Mouse (Mus musculus): ENCODE results near the gene Tdo2. TPM values are rescaled to one million over a fixed set of nuclear protein-coding genes. Genes with fewer than 3 reads are reported as not detected.

Tdo2 gene
- polyA plus RNA-seq, 1 experiment from 2014 or later: not detected

DNA sequence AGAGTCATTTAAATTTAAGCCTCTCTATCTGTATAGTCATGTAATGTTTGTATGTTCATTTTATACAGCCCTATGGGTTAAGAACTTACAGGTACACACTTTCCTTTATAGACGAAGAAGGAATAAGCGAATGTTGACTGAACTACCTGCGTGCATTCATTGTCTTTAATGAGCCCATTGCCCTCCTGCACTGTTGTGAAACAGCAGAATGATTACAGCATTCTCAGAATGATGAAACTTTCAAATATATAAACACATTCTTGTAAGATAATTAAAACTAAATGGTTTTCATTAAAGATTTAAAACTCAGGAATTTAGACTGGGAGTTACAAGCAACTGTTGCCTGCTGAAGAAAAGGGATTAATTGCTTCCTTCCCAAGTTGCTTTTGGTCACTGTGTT lies 11.6 kb upstream of the Tdo2 start:
- 94% methylated on average over 3 of the region's 3 CpGs for WGBS
- H3K9me3 ChIP-seq (ENCODE audit: control insufficient read depth, low read length): no peaks in the 10 kb centered on the region

GRCm38 (mm10) chr3:81986103-81986502 lies 10.1 kb upstream of the Tdo2 start:
- ATAC-seq (ENCODE audit: insufficient read depth, low FRiP score, low TSS enrichment): no peak
- no peak overlapping the region for H3K9ac ChIP-seq (ENCODE audit: low read length)
- no peak for DNase-seq (ENCODE audit: low spot score)
- no peaks in the 10 kb centered on the region for H3K9me3 ChIP-seq (ENCODE audit: control insufficient read depth, low read length)
- no peak overlapping the region for H3K27ac ChIP-seq (ENCODE audit: low read depth, low read length)
- no peaks in the 10 kb centered on the region for H3K27me3 ChIP-seq (ENCODE audit: control insufficient read depth, insufficient read depth, low read length)
- H3K36me3 ChIP-seq (ENCODE audit: control insufficient read depth, insufficient read depth, low read length): no peaks in the 10 kb centered on the region
- WGBS: 97% methylated on average over 2 of the region's 2 CpGs
- no peaks in the 10 kb centered on the region for H3K4me1 ChIP-seq (ENCODE audit: control insufficient read depth, insufficient read depth, low read length)
- no peak overlapping the region for H3K4me2 ChIP-seq (ENCODE audit: low read depth)
- H3K4me3 ChIP-seq (ENCODE audit: low read depth, low read length): no peak overlapping the region

More for the DNA sequence above, 11.6 kb upstream of the Tdo2 start:
- Histone ChIP-seq H3K4me1 (ENCODE audit: control insufficient read depth, insufficient read depth, low read length) (no peaks in the 10 kb centered on the region), H3K27me3 (ENCODE audit: control insufficient read depth, insufficient read depth, low read length) (no peaks in the 10 kb centered on the region), H3K9ac (ENCODE audit: low read length) (no peak overlapping the region), H3K27ac (ENCODE audit: low read depth, low read length) (no peak overlapping the region), H3K4me2 (ENCODE audit: low read depth) (no peak overlapping the region), H3K4me3 (ENCODE audit: low read depth, low read length) (no peak overlapping the region), H3K36me3 (ENCODE audit: control insufficient read depth, insufficient read depth, low read length) (no peaks in the 10 kb centered on the region)
- ATAC-seq (ENCODE audit: insufficient read depth, low FRiP score, low TSS enrichment): no peak
- DNase-seq (ENCODE audit: low spot score): no peak

DNA sequence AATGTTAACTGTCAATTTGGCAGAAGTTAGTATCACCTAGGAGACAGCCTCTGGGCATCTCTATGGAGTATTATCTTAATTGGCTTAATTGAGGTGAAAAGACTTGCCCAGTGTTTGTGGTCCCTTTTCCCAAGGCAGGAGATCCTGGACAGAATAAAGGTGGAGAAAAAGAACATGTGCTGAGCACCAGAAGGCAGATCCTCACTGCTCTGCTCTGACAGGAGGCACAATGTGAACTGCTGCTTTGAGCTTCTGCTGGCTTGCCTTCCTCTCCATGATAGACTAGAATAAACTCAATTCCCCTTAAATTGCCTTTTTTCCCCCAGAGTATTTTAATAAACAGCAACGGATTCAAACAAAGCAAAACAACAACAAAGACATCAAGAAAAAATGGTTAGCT lies 9.1 kb upstream of the Tdo2 start:
- 81% methylated on average over 1 of the region's 1 CpGs for WGBS

DNA sequence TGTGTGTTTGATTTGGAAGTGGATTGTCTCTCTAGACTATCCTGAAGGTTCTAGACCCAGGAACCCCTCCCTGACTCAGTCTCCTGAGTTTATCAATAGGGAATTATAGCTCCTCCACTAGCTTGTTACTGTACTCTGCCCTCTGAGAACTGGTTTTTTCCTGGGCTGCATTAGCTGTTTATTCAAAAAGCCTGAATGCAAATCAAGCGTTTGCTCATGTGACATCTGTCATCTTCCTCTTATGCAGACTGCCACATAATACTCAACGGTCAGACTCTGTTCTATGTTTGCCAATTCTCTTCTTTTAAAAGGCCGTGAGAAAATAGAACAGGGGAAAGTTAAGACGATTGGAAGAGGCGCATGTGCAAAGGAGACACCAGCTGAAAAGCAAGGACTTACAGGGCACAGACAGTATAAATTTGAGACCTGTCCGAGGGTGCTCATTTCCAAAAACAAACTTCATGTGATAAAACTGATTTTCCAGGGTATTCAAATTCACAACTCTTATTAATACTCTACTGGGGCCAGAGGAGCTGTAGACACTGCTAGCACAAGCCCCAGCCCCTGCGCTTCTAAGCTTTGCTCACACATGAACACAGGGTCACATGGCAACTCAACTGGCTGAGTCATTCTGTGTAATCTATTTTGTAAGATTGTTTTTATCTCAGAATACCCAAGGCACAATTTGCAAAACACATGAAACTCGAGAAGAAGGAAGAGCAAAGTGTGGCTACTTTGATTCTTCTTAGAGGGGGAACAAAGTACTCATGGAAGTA lies 7.3 kb upstream of the Tdo2 start:
- Histone ChIP-seq H3K9ac (ENCODE audit: low read length) (no peak overlapping the region), H3K4me3 (ENCODE audit: low read depth, low read length) (no peak overlapping the region), H3K9me3 (ENCODE audit: control insufficient read depth, low read length) (no peaks in the 10 kb centered on the region), H3K4me1 (ENCODE audit: control insufficient read depth, insufficient read depth, low read length) (no peaks in the 10 kb centered on the region), H3K27me3 (ENCODE audit: control insufficient read depth, insufficient read depth, low read length) (no peaks in the 10 kb centered on the region), H3K27ac (ENCODE audit: low read depth, low read length) (no peak overlapping the region), H3K4me2 (ENCODE audit: low read depth) (no peak overlapping the region), H3K36me3 (ENCODE audit: control insufficient read depth, insufficient read depth, low read length) (no peaks in the 10 kb centered on the region)
- 89% methylated on average over 8 of the region's 8 CpGs for WGBS
- DNase-seq (ENCODE audit: low spot score) (no peak), ATAC-seq (ENCODE audit: insufficient read depth, low FRiP score, low TSS enrichment) (no peak)

More for the DNA sequence above, 9.1 kb upstream of the Tdo2 start:
- H3K4me3 ChIP-seq (ENCODE audit: low read depth, low read length): no peak overlapping the region
- no peaks in the 10 kb centered on the region for H3K9me3 ChIP-seq (ENCODE audit: control insufficient read depth, low read length)
- no peaks in the 10 kb centered on the region for H3K4me1 ChIP-seq (ENCODE audit: control insufficient read depth, insufficient read depth, low read length)
- DNase-seq (ENCODE audit: low spot score) (no peak), ATAC-seq (ENCODE audit: insufficient read depth, low FRiP score, low TSS enrichment) (no peak)
- H3K27ac ChIP-seq (ENCODE audit: low read depth, low read length): no peak overlapping the region
- no peaks in the 10 kb centered on the region for H3K36me3 ChIP-seq (ENCODE audit: control insufficient read depth, insufficient read depth, low read length)
- no peaks in the 10 kb centered on the region for H3K27me3 ChIP-seq (ENCODE audit: control insufficient read depth, insufficient read depth, low read length)
- no peak overlapping the region for H3K4me2 ChIP-seq (ENCODE audit: low read depth)
- no peak overlapping the region for H3K9ac ChIP-seq (ENCODE audit: low read length)

- Histone ChIP-seq H3K4me3 (ENCODE audit: low read depth, low read length) (no peak within 1 kb of the TSS), H3K36me3 (ENCODE audit: control insufficient read depth, insufficient read depth, low read length) (no peaks in the 10 kb centered on the region), H3K9ac (ENCODE audit: low read length) (no peak within 1 kb of the TSS), H3K4me2 (ENCODE audit: low read depth) (no peak within 1 kb of the TSS), H3K9me3 (ENCODE audit: control insufficient read depth, low read length) (no peaks in the 10 kb centered on the region), H3K27me3 (ENCODE audit: control insufficient read depth, insufficient read depth, low read length) (no peaks in the 10 kb centered on the region), H3K27ac (ENCODE audit: low read depth, low read length) (no peak within 1 kb of the TSS), H3K4me1 (ENCODE audit: control insufficient read depth, insufficient read depth, low read length) (no peaks in the 10 kb centered on the region)
- ATAC-seq (ENCODE audit: insufficient read depth, low FRiP score, low TSS enrichment): no peak
- DNase-seq (ENCODE audit: low spot score): no peak
- WGBS: 95% methylated on average over 5 of the region's 5 CpGs
Measured at GRCm38 (mm10) chr3:81981990-81982389, 6.0 kb upstream of the Tdo2 start, which contains the start of gene Asic5. Asic5 (plus strand) TSS chr3:81982290.

GRCm38 (mm10) chr3:81981576-81981975 lies 5.6 kb upstream of the Tdo2 start:
- DNase-seq (ENCODE audit: low spot score) (no peak), ATAC-seq (ENCODE audit: insufficient read depth, low FRiP score, low TSS enrichment) (no peak)
- no peak overlapping the region for H3K9ac ChIP-seq (ENCODE audit: low read length)
- H3K27ac ChIP-seq (ENCODE audit: low read depth, low read length): no peak overlapping the region
- no peaks in the 10 kb centered on the region for H3K36me3 ChIP-seq (ENCODE audit: control insufficient read depth, insufficient read depth, low read length)
- no peaks in the 10 kb centered on the region for H3K9me3 ChIP-seq (ENCODE audit: control insufficient read depth, low read length)
- H3K4me3 ChIP-seq (ENCODE audit: low read depth, low read length): no peak overlapping the region
- H3K4me1 ChIP-seq (ENCODE audit: control insufficient read depth, insufficient read depth, low read length): no peaks in the 10 kb centered on the region
- no peaks in the 10 kb centered on the region for H3K27me3 ChIP-seq (ENCODE audit: control insufficient read depth, insufficient read depth, low read length)
- WGBS: 90% methylated on average over 5 of the region's 5 CpGs
- H3K4me2 ChIP-seq (ENCODE audit: low read depth): no peak overlapping the region

- DNase-seq (ENCODE audit: low spot score) (no peak), ATAC-seq (ENCODE audit: insufficient read depth, low FRiP score, low TSS enrichment) (no peak)
- WGBS: 85% methylated on average over 4 of the region's 4 CpGs
- Histone ChIP-seq H3K9me3 (ENCODE audit: control insufficient read depth, low read length) (no peaks in the 10 kb centered on the region), H3K27me3 (ENCODE audit: control insufficient read depth, insufficient read depth, low read length) (no peaks in the 10 kb centered on the region), H3K4me1 (ENCODE audit: control insufficient read depth, insufficient read depth, low read length) (no peaks in the 10 kb centered on the region), H3K4me3 (ENCODE audit: low read depth, low read length) (no peak overlapping the region), H3K9ac (ENCODE audit: low read length) (no peak overlapping the region), H3K4me2 (ENCODE audit: low read depth) (no peak overlapping the region), H3K27ac (ENCODE audit: low read depth, low read length) (no peak overlapping the region), H3K36me3 (ENCODE audit: control insufficient read depth, insufficient read depth, low read length) (no peaks in the 10 kb centered on the region)
Measured at GRCm38 (mm10) chr3:81975607-81976006, 395 bp downstream of the Tdo2 start.

- H3K27me3 ChIP-seq (ENCODE audit: control insufficient read depth, insufficient read depth, low read length): no peaks in the 10 kb centered on the region
- no peaks in the 10 kb centered on the region for H3K9me3 ChIP-seq (ENCODE audit: control insufficient read depth, low read length)
- 73% methylated on average over 3 of the region's 3 CpGs for WGBS
- H3K4me3 ChIP-seq (ENCODE audit: low read depth, low read length): no peak overlapping the region
- H3K4me1 ChIP-seq (ENCODE audit: control insufficient read depth, insufficient read depth, low read length): no peaks in the 10 kb centered on the region
- DNase-seq (ENCODE audit: low spot score): no peak
- ATAC-seq (ENCODE audit: insufficient read depth, low FRiP score, low TSS enrichment): no peak
- no peak overlapping the region for H3K27ac ChIP-seq (ENCODE audit: low read depth, low read length)
- H3K9ac ChIP-seq (ENCODE audit: low read length): no peak overlapping the region
- no peak overlapping the region for H3K4me2 ChIP-seq (ENCODE audit: low read depth)
- H3K36me3 ChIP-seq (ENCODE audit: control insufficient read depth, insufficient read depth, low read length): no peaks in the 10 kb centered on the region
Measured at GRCm38 (mm10) chr3:81964596-81964995, 11.4 kb downstream of the Tdo2 start.

DNA sequence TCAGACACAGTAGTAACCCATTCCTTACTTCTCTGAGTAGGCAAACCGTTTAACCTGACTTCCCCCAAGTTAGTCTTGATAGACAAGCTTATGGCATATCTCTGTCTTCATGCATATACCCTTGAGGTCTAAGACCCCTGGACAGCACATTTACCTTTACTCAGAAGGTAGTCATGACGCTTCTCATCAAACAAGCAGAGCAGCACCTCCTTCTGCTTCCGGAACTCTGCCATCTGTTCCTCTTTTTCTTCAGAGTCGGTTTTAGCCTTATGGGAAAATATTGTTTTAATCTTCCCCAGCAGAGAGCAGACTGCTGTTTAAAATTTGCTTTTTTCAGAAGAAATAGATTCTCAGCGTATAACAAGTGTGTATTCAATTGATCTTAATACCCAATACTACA lies 12.2 kb downstream of the Tdo2 start:
- no peaks in the 10 kb centered on the region for H3K36me3 ChIP-seq (ENCODE audit: control insufficient read depth, insufficient read depth, low read length)
- DNase-seq (ENCODE audit: low spot score): no peak
- no peaks in the 10 kb centered on the region for H3K27me3 ChIP-seq (ENCODE audit: control insufficient read depth, insufficient read depth, low read length)
- H3K4me2 ChIP-seq (ENCODE audit: low read depth): no peak overlapping the region
- H3K27ac ChIP-seq (ENCODE audit: low read depth, low read length): no peak overlapping the region
- no peak overlapping the region for H3K4me3 ChIP-seq (ENCODE audit: low read depth, low read length)
- no peaks in the 10 kb centered on the region for H3K4me1 ChIP-seq (ENCODE audit: control insufficient read depth, insufficient read depth, low read length)
- WGBS: 77% methylated on average over 5 of the region's 5 CpGs
- H3K9me3 ChIP-seq (ENCODE audit: control insufficient read depth, low read length): no peaks in the 10 kb centered on the region
- H3K9ac ChIP-seq (ENCODE audit: low read length): no peak overlapping the region
- no peak for ATAC-seq (ENCODE audit: insufficient read depth, low FRiP score, low TSS enrichment)
